Mouse (Mus musculus): ENCODE results near the gene Dbp. TPM values are rescaled to one million over a fixed set of nuclear protein-coding genes. Genes with fewer than 3 reads are reported as not detected.
"Not testable (repeated sequence)": the region's sequence is repeated elsewhere in the genome, so short reads cannot be mapped to it uniquely, and the experiment has no call there.

The Dbp gene
- polyA plus RNA-seq (2016; fragmentation: Nextera tagmentation; extraction: Ambion mirVana), result 3.7 and 4.7 TPM in 2 replicates

GRCm38 (mm10) chr7:45704730-45705442 is at the start of gene Dbp:
Gene Dbp (plus strand): TSS chr7:45705088.
- Histone ChIP-seq H3K4me3 (peak within 1 kb of the TSS; percentile 81), H3K27me3 (ENCODE audit: low read depth, poor library complexity, severe bottlenecking) (peaks cover 17% of the 10 kb centered on the region), H3K36me3 (peaks cover 5% of the 10 kb centered on the region), H3K9me3 (replicated peaks) (no peaks in the 10 kb centered on the region), H3K27ac (peak within 1 kb of the TSS; percentile 90), H3K4me1 (peaks cover 78% of the 10 kb centered on the region)
- peak; percentile 94 for DNase-seq (ENCODE audit: low spot score)
- WGBS, result under 1% methylated on average over 36 of the region's 36 CpGs

- DNase-seq (ENCODE audit: low spot score), result no peak
- Histone ChIP-seq H3K27ac (no peak overlapping the region), H3K9me3 (replicated peaks) (no peaks in the 10 kb centered on the region), H3K4me1 (peaks cover 27% of the 10 kb centered on the region), H3K36me3 (no peaks in the 10 kb centered on the region), H3K4me3 (no peak overlapping the region), H3K27me3 (ENCODE audit: low read depth, poor library complexity, severe bottlenecking) (no peaks in the 10 kb centered on the region)
- WGBS, result 86% methylated on average over 11 of the region's 11 CpGs
Observed at GRCm38 (mm10) chr7:45660746-45661478, 44.0 kb upstream of the Dbp start.

GRCm38 (mm10) chr7:45661702-45662101 is 43.2 kb upstream of the Dbp start:
- not testable (repeated sequence) for H3K9me3 ChIP-seq (replicated peaks); H3K27me3 ChIP-seq (ENCODE audit: low read depth, poor library complexity, severe bottlenecking); H3K27ac ChIP-seq; H3K36me3 ChIP-seq; H3K4me3 ChIP-seq; DNase-seq (ENCODE audit: low spot score)
- 96% methylated on average over 6 of the region's 6 CpGs for WGBS
- peaks cover 20% of the 10 kb centered on the region for H3K4me1 ChIP-seq

- Histone ChIP-seq H3K9me3 (replicated peaks) (no peaks in the 10 kb centered on the region), H3K36me3 (no peaks in the 10 kb centered on the region), H3K4me3 (no peak overlapping the region), H3K4me1 (peaks cover 20% of the 10 kb centered on the region), H3K27ac (peak overlapping the region; percentile 27; the same call in 1 of the 2 replicates), H3K27me3 (ENCODE audit: low read depth, poor library complexity, severe bottlenecking) (no peaks in the 10 kb centered on the region)
- 45% methylated on average over 13 of the region's 13 CpGs for WGBS
- no peak for DNase-seq (ENCODE audit: low spot score)
Observed at GRCm38 (mm10) chr7:45665303-45666138, 39.4 kb upstream of the Dbp start.

GRCm38 (mm10) chr7:45666161-45666560 is 38.7 kb upstream of the Dbp start, which contains the start of gene Fut2:
Gene Fut2 (minus strand): TSS chr7:45666394.
- Histone ChIP-seq H3K27me3 (ENCODE audit: low read depth, poor library complexity, severe bottlenecking) (no peaks in the 10 kb centered on the region), H3K4me1 (peaks cover 20% of the 10 kb centered on the region), H3K27ac (peak within 1 kb of the TSS; percentile 27; the same call in 1 of the 2 replicates), H3K4me3 (no peak within 1 kb of the TSS), H3K9me3 (replicated peaks) (no peaks in the 10 kb centered on the region), H3K36me3 (no peaks in the 10 kb centered on the region)
- WGBS, result 85% methylated on average over 7 of the region's 7 CpGs
- no peak for DNase-seq (ENCODE audit: low spot score)

- no peak for DNase-seq (ENCODE audit: low spot score)
- Histone ChIP-seq H3K4me1 (peaks cover 20% of the 10 kb centered on the region), H3K27ac (no peak overlapping the region), H3K36me3 (no peaks in the 10 kb centered on the region), H3K27me3 (ENCODE audit: low read depth, poor library complexity, severe bottlenecking) (no peaks in the 10 kb centered on the region), H3K4me3 (no peak overlapping the region), H3K9me3 (replicated peaks) (no peaks in the 10 kb centered on the region)
- WGBS, result 71% methylated on average over 14 of the region's 14 CpGs
Observed at GRCm38 (mm10) chr7:45667761-45668160, 37.1 kb upstream of the Dbp start.

GRCm38 (mm10) chr7:45668921-45669320 is 36.0 kb upstream of the Dbp start:
- no peaks in the 10 kb centered on the region for H3K27me3 ChIP-seq (ENCODE audit: low read depth, poor library complexity, severe bottlenecking)
- no peak overlapping the region for H3K27ac ChIP-seq
- peaks cover 20% of the 10 kb centered on the region for H3K4me1 ChIP-seq
- WGBS, result 96% methylated on average over 9 of the region's 9 CpGs
- no peaks in the 10 kb centered on the region for H3K36me3 ChIP-seq
- no peak overlapping the region for H3K4me3 ChIP-seq
- no peaks in the 10 kb centered on the region for H3K9me3 ChIP-seq (replicated peaks)
- no peak for DNase-seq (ENCODE audit: low spot score)

- no peak for DNase-seq (ENCODE audit: low spot score)
- H3K27me3 ChIP-seq (ENCODE audit: low read depth, poor library complexity, severe bottlenecking), result no peaks in the 10 kb centered on the region
- H3K27ac ChIP-seq, result no peak overlapping the region
- no peak overlapping the region for H3K4me3 ChIP-seq
- H3K36me3 ChIP-seq, result no peaks in the 10 kb centered on the region
- no peaks in the 10 kb centered on the region for H3K9me3 ChIP-seq (replicated peaks)
- WGBS, result 75% methylated on average over 7 of the region's 7 CpGs
- peaks cover 8% of the 10 kb centered on the region for H3K4me1 ChIP-seq
Observed at GRCm38 (mm10) chr7:45677627-45678295, 27.1 kb upstream of the Dbp start.

- no peak for DNase-seq (ENCODE audit: low spot score)
- peaks cover 15% of the 10 kb centered on the region for H3K4me1 ChIP-seq
- no peaks in the 10 kb centered on the region for H3K9me3 ChIP-seq (replicated peaks)
- no peaks in the 10 kb centered on the region for H3K36me3 ChIP-seq
- H3K27ac ChIP-seq, result no peak overlapping the region
- H3K4me3 ChIP-seq, result no peak overlapping the region
- no peaks in the 10 kb centered on the region for H3K27me3 ChIP-seq (ENCODE audit: low read depth, poor library complexity, severe bottlenecking)
- WGBS, result 96% methylated on average over 14 of the region's 14 CpGs
Observed at GRCm38 (mm10) chr7:45678513-45678912, 26.4 kb upstream of the Dbp start.

GRCm38 (mm10) chr7:45679966-45680621 is 24.8 kb upstream of the Dbp start:
- peaks cover 27% of the 10 kb centered on the region for H3K4me1 ChIP-seq
- no peak overlapping the region for H3K27ac ChIP-seq
- 87% methylated on average over 14 of the region's 14 CpGs for WGBS
- H3K4me3 ChIP-seq, result no peak overlapping the region
- H3K9me3 ChIP-seq (replicated peaks), result no peaks in the 10 kb centered on the region
- no peak for DNase-seq (ENCODE audit: low spot score)
- H3K27me3 ChIP-seq (ENCODE audit: low read depth, poor library complexity, severe bottlenecking), result no peaks in the 10 kb centered on the region
- no peaks in the 10 kb centered on the region for H3K36me3 ChIP-seq

GRCm38 (mm10) chr7:45681046-45681736 is 23.7 kb upstream of the Dbp start:
- no peaks in the 10 kb centered on the region for H3K36me3 ChIP-seq
- no peak overlapping the region for H3K4me3 ChIP-seq
- peaks cover 38% of the 10 kb centered on the region for H3K4me1 ChIP-seq
- H3K27me3 ChIP-seq (ENCODE audit: low read depth, poor library complexity, severe bottlenecking), result no peaks in the 10 kb centered on the region
- DNase-seq (ENCODE audit: low spot score), result no peak
- 86% methylated on average over 8 of the region's 8 CpGs for WGBS
- H3K27ac ChIP-seq, result no peak overlapping the region
- H3K9me3 ChIP-seq (replicated peaks), result no peaks in the 10 kb centered on the region

Measured in limb, embryonic 10.5 days (tissue).